Mouse (Mus musculus): Measurements from ENCODE around the gene Rap1a. TPM values are rescaled to one million over a fixed set of nuclear protein-coding genes. Genes with fewer than 3 reads are reported as not detected.

Gene Rap1a
- polyA plus RNA-seq, 1 experiment from 2014 or later = 111 TPM

DNA sequence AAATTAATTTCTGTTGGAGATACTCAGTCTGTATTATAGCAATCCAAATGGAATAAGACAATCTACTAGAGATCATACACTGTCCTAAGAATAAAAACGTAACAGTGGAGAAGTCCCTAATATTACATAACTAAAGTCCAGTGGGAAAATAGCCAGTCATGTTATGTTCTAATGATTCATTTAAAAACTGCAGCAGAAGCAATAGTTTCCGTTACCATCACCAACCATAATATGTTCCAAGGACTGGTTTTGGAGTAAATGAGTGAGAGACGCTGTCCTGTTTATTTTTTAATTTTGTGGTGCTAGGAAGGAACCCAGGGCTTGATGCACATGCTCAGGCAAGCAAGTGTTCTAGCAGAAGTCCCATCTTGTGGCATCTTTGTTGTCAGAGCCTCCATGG lies 20.4 kb upstream of the Rap1a start:
- Histone ChIP-seq H3K36me3 (no peaks in the 10 kb centered on the region), H3K27me3 (no peaks in the 10 kb centered on the region), H3K4me3 (replicated peaks) (no peak overlapping the region), H3K27ac (no peak overlapping the region), H3K9ac (no peak overlapping the region), H3K4me1 (peaks cover 12% of the 10 kb centered on the region; the same call in 1 of the 2 replicates), H3K9me3 (replicated peaks) (no peaks in the 10 kb centered on the region), H3K4me2 (no peak overlapping the region)
- no peak for ATAC-seq (replicated peaks; ENCODE audit: low FRiP score)
- 94% methylated on average over 3 of the region's 3 CpGs for WGBS

DNA sequence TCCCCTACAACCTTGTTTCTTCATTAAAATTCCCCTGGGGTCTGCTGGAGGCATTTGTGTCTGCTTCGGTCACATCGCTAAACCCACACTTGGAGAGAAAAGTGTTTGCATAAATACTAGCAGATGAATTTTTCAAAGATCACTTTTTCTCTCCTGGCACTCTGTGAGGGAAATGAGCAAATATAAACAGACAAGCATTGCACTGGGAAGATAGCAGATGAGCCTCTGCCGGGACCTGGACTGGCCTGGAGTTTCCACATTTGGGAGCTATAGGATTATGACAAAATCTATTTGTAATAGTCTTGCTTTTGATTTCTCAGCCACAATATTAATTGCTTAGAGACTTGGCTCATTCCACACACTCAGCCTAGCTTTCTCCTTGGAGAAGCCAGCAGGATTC lies 19.1 kb upstream of the Rap1a start:
- Histone ChIP-seq H3K27ac (no peak overlapping the region), H3K9me3 (replicated peaks) (no peaks in the 10 kb centered on the region), H3K4me3 (replicated peaks) (no peak overlapping the region), H3K4me1 (peaks cover 7% of the 10 kb centered on the region; the same call in 1 of the 2 replicates), H3K9ac (no peak overlapping the region), H3K4me2 (no peak overlapping the region), H3K27me3 (no peaks in the 10 kb centered on the region), H3K36me3 (no peaks in the 10 kb centered on the region)
- ATAC-seq (replicated peaks; ENCODE audit: low FRiP score) = no peak
- WGBS = 88% methylated on average over 3 of the region's 3 CpGs

DNA sequence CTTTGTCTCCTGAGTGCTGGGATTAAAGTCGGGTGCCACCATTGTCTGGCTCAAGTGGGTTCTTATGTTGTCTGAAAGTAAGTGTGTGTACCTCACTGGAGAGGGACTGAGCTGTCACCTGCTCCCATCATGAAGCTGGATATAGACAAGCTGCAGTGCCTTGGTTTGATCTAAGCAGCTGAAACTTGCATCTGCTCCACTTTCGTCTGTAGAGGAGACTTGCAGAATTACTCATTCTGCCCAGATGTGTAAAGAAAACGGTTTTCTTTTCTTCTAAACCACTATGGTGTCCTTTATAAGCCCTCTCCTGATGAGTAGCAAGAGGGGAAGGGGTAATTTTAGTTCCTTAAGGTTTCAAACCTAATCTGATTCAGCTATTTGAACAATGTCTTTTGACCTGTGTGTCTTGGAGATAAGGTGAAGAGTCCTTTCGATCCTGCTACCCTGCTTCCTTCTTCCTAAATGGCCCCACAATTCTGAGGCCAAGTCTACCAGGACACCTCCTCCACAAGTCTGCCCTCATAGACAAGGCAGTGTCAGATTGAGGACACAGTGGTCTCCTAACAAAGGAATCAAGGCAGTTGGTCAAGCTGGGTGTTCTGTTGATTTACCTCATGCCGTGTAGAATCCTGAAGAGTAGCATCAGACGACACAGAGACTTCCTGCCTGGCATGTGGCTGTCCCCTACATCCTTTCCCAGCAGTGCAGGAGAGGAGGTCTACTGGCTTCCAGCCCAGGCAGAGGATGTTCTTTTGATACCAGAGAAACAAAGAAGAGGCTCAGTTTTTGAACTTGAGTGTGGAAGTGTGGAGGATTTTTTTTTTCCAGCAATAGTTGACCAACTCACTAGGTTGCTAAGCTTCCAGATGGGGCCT lies 17.2 kb upstream of the Rap1a start:
- 60% methylated on average over 6 of the region's 6 CpGs for WGBS
- Histone ChIP-seq H3K27me3 (no peaks in the 10 kb centered on the region), H3K27ac (no peak overlapping the region), H3K9ac (no peak overlapping the region), H3K4me2 (no peak overlapping the region), H3K4me3 (replicated peaks) (no peak overlapping the region), H3K36me3 (no peaks in the 10 kb centered on the region), H3K9me3 (replicated peaks) (no peaks in the 10 kb centered on the region), H3K4me1 (0 out of 2 replicates have a peak, but pooled peaks cover 2% of the 10 kb centered on the region)
- no peak for ATAC-seq (replicated peaks; ENCODE audit: low FRiP score)

DNA sequence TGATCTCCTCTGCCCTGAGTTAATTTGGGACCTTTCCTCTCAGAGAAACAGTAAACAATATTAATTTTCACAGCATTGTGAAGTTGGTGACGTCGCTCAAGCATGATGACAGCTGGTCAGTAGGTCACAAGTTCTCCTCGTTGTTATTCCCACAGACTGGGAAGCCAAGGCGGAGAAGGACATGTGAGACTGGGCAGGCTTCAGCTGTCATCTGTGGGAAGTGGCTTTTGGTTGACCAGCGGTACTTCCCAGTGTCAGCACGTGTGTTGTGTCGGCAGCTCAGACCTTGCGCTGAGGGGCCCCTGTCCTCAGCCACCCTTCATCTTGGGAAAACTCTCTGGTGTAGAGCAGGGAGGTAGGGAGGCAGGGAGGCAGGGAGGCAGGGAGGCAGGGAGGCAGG lies 15.0 kb upstream of the Rap1a start:
- H3K27me3 ChIP-seq = no peaks in the 10 kb centered on the region
- H3K36me3 ChIP-seq = no peaks in the 10 kb centered on the region
- H3K27ac ChIP-seq = no peak overlapping the region
- ATAC-seq (replicated peaks; ENCODE audit: low FRiP score) = no peak
- H3K9ac ChIP-seq = no peak overlapping the region
- H3K4me2 ChIP-seq = no peak overlapping the region
- H3K9me3 ChIP-seq (replicated peaks) = no peaks in the 10 kb centered on the region
- 0 out of 2 replicates have a peak, but pooled peaks cover 2% of the 10 kb centered on the region for H3K4me1 ChIP-seq
- 40% methylated on average over 8 of the region's 8 CpGs for WGBS
- H3K4me3 ChIP-seq (replicated peaks) = no peak overlapping the region

DNA sequence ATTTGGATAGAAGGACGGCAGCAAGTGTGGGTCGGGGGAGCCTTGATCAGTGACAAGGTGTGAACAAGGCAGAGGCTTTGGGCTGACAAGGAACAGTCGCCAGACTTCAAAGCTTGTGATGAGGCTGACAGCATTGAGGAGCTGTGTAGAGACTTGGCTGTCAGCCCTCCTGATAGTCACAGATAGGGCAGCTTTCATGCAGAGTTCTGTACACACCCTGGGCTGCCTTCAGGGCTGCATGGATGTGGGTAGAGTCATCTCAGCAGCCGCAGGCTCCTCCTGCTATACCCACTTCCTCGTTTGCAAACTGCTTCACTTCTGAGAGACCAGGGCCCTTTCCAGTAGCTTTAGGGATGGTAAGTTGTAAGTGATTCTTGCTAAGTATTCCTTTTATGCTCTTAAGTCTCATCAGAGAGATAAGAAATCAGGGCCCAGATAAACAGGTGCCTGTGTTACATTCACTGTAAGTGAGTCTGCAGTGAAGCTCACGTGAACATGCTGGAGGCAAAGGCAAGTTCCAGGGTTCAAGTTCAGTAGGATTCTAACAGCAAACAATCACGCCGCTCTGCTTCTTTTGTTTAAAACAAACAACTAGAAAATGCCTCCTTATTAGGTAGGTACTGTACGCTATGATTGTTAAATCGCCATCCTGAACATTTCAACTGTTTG lies 14.2 kb upstream of the Rap1a start:
- Histone ChIP-seq H3K27me3 (no peaks in the 10 kb centered on the region), H3K4me2 (no peak overlapping the region), H3K9ac (no peak overlapping the region), H3K9me3 (replicated peaks) (no peaks in the 10 kb centered on the region), H3K4me3 (replicated peaks) (no peak overlapping the region), H3K4me1 (0 out of 2 replicates have a peak, but pooled peaks cover 2% of the 10 kb centered on the region), H3K27ac (no peak overlapping the region), H3K36me3 (no peaks in the 10 kb centered on the region)
- 0 out of 2 replicates have a peak, but pooled peaks have one; percentile 52 for ATAC-seq (replicated peaks; ENCODE audit: low FRiP score)
- 68% methylated on average over 10 of the region's 10 CpGs for WGBS

GRCm38 (mm10) chr3:105811146-105811545 lies 10.0 kb upstream of the Rap1a start:
- Histone ChIP-seq H3K4me3 (replicated peaks) (no peak overlapping the region), H3K4me1 (0 out of 2 replicates have a peak, but pooled peaks cover under 1% of the 10 kb centered on the region), H3K9ac (no peak overlapping the region), H3K4me2 (no peak overlapping the region), H3K27me3 (no peaks in the 10 kb centered on the region), H3K27ac (no peak overlapping the region), H3K36me3 (no peaks in the 10 kb centered on the region), H3K9me3 (replicated peaks) (no peaks in the 10 kb centered on the region)
- WGBS = 92% methylated on average over 2 of the region's 2 CpGs
- ATAC-seq (replicated peaks; ENCODE audit: low FRiP score) = no peak

- no peak overlapping the region for H3K4me2 ChIP-seq
- no peaks in the 10 kb centered on the region for H3K9me3 ChIP-seq (replicated peaks)
- H3K27me3 ChIP-seq = no peaks in the 10 kb centered on the region
- H3K4me3 ChIP-seq (replicated peaks) = no peak overlapping the region
- no peaks in the 10 kb centered on the region for H3K4me1 ChIP-seq
- H3K9ac ChIP-seq = no peak overlapping the region
- peak; percentile 93 for ATAC-seq (replicated peaks; ENCODE audit: low FRiP score)
- H3K36me3 ChIP-seq = no peaks in the 10 kb centered on the region
- 78% methylated on average over 14 of the region's 14 CpGs for WGBS
- no peak overlapping the region for H3K27ac ChIP-seq
Observed at GRCm38 (mm10) chr3:105808179-105809037, 7.3 kb upstream of the Rap1a start.

DNA sequence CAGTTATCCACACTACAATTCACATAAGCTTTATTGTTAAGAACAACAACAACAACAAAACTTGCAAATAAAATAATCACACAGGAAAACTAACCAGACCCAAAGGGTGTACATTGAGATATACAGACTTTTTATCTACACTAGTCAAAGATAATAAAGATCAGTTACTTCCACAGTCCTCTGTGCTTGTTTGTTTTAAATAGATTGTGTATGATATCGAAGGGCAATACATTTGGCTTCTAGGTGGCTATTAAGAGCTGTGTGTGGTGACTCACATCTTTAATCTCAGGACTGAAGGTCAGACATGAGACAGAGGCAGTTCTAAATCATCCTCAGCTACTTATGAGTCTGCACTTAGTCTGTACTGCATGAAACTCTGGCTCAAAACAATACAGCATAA lies 6.5 kb upstream of the Rap1a start:
- H3K4me2 ChIP-seq = no peak overlapping the region
- 61% methylated on average over 1 of the region's 1 CpGs for WGBS
- H3K27me3 ChIP-seq = no peaks in the 10 kb centered on the region
- no peaks in the 10 kb centered on the region for H3K9me3 ChIP-seq (replicated peaks)
- H3K36me3 ChIP-seq = no peaks in the 10 kb centered on the region
- ATAC-seq (replicated peaks; ENCODE audit: low FRiP score) = no peak
- no peak overlapping the region for H3K27ac ChIP-seq
- H3K4me1 ChIP-seq = no peaks in the 10 kb centered on the region
- H3K4me3 ChIP-seq (replicated peaks) = no peak overlapping the region
- no peak overlapping the region for H3K9ac ChIP-seq

DNA sequence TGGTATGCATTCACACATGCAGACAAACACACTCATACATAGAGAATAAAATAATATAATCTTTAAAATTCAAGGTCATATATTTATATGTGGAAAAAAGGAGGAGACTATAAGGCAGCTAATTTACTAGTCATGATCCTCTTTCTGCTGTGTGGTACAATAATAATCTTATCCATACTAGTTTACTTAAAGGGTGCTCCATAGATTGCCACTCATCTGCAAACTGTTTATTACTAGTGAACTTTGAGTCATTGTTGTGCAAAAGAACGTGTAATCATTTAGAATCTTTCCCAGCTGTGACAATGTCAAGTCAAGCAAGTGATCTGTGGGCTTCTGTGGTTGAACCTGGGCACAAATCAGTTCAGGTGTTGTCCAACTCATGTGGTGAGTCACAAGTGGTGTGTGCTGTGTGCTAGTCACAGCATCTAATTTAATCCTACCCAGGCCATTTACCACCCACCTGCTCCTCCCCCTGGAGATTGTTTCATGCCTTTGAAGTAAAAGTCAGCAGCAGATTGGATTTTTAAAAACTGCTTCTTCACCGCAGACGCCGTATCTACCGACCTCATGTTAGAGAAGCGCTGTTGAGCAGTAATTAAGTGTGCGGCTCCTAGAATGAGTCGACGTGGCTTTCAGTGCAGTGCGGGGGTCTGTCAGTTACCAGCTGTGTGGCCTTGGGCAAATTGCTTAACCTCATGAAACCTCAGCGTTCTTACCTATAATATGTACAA lies 5.5 kb upstream of the Rap1a start:
- H3K9ac ChIP-seq = no peak overlapping the region
- H3K9me3 ChIP-seq (replicated peaks) = no peaks in the 10 kb centered on the region
- ATAC-seq (replicated peaks; ENCODE audit: low FRiP score) = no peak
- H3K36me3 ChIP-seq = no peaks in the 10 kb centered on the region
- H3K4me1 ChIP-seq = peaks cover 4% of the 10 kb centered on the region
- whole genome bisulfite sequencing = 75% methylated on average over 11 of the region's 11 CpGs
- H3K27ac ChIP-seq = no peak overlapping the region
- no peak overlapping the region for H3K4me3 ChIP-seq (replicated peaks)
- H3K27me3 ChIP-seq = no peaks in the 10 kb centered on the region
- H3K4me2 ChIP-seq = no peak overlapping the region

DNA sequence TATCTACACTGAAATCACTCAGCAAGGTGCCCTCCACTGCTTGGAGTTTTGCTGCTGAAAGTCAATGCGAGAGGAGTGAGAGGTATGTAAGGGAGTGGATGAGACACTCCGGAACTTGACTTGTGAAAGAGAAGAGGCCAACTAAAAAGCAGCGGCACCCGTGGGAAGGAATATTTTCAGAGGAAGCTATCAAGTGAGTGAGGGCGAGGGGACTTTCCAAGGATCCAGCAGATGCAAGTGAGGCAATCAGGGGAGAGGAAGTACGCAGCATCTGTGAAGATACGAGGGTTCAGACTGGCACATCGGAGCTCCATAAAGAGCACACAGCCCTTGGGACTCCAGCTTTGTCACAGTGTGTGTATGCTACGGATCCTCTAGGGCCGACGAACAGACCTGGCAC lies 2.5 kb upstream of the Rap1a start:
- no peak overlapping the region for H3K4me3 ChIP-seq (replicated peaks)
- H3K27ac ChIP-seq = no peak overlapping the region
- WGBS = 75% methylated on average over 11 of the region's 11 CpGs
- no peaks in the 10 kb centered on the region for H3K9me3 ChIP-seq (replicated peaks)
- H3K36me3 ChIP-seq = no peaks in the 10 kb centered on the region
- H3K9ac ChIP-seq = no peak overlapping the region
- ATAC-seq (replicated peaks; ENCODE audit: low FRiP score) = no peak
- peaks cover 24% of the 10 kb centered on the region for H3K4me1 ChIP-seq
- H3K27me3 ChIP-seq = no peaks in the 10 kb centered on the region
- no peak overlapping the region for H3K4me2 ChIP-seq

DNA sequence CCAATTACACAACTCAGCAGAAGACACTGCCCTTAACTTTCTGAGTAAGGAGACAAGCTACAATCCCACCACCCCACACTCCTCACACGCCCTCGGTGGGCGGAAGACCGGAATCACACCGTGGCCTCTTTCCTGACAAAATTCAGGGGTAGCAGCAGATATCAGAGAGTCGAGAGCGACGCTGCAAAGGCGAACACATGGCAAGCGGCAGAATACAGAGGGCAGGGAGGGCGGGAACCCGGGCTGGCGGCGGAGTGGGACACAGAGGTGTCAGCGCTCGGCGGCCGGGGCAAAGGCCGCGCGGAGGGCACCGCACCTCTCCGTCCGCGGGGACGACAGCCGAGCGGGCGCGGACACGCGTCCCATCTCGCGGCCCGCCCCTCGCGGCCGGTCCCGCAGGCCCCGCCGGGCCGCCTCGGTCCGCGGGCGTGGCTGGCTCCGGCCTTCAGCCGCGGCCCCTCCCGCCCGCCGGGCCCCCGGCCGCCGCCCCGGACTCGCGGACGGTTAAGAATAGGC lies 403 bp downstream of the Rap1a start:
- Histone ChIP-seq H3K9ac (peak overlapping the region; percentile 95), H3K4me3 (replicated peaks) (peak overlapping the region; percentile 90), H3K36me3 (no peaks in the 10 kb centered on the region), H3K4me2 (peak overlapping the region; percentile 78), H3K4me1 (peaks cover 30% of the 10 kb centered on the region), H3K27ac (peak overlapping the region; percentile 91), H3K27me3 (no peaks in the 10 kb centered on the region), H3K9me3 (replicated peaks) (no peaks in the 10 kb centered on the region)
- peak; percentile 87 for ATAC-seq (replicated peaks; ENCODE audit: low FRiP score)
- under 1% methylated on average over 54 of the region's 59 CpGs for WGBS
